Mouse (Mus musculus) G1E (cell line): ENCODE data around the gene Ube2q1.

ENCODE experiments used
- CTCF ChIP-seq: IDR thresholded peaks from 2 replicates; pipeline ENCODE4 v1.5.1; 2012; ENCODE audit warnings: low read depth, low read length, inconsistent platforms, mixed read lengths
- GATA1 ChIP-seq: IDR thresholded peaks from 2 replicates; pipeline ENCODE4 v1.6.1; 2012; ENCODE audit warnings: borderline replicate concordance, low read length, inconsistent platforms, mixed read lengths
- GATA2 ChIP-seq: IDR thresholded peaks from 2 replicates; pipeline ENCODE4 v1.6.1; 2012; ENCODE audit warnings: low read depth, low read length, inconsistent platforms, borderline replicate concordance
- POLR2AphosphoS5 ChIP-seq: IDR thresholded peaks from 2 replicates; pipeline ENCODE4 v1.6.1; 2012; ENCODE audit warnings: low read depth, low read length, inconsistent platforms; ENCODE audit not compliant: insufficient replicate concordance
- TAL1 ChIP-seq: conservative IDR thresholded peaks from 2 replicates; pipeline ENCODE4 v1.6.1; 2012; ENCODE audit warnings: low read depth, low read length, inconsistent platforms, mixed read lengths

GRCm38 (mm10) chr3:89773740-89774211, 360 bp downstream of the Ube2q1 start:
- TF ChIP-seq CTCF (no peak), POLR2AphosphoS5 (no peak), GATA1 (no peak), TAL1 (no peak), GATA2 (no peak)
